Mouse (Mus musculus) adrenal gland, postnatal 10 days (tissue): Measurements from ENCODE around the gene Mrps26. TPM values are rescaled to one million over a fixed set of nuclear protein-coding genes. Genes with fewer than 3 reads are reported as not detected.

Source experiments
- DNase-seq: peaks from one replicate; pipeline ENCODE4 v3.0.0; 2021; ENCODE audit warnings: mixed read lengths
- microRNA-seq: library from miRNA; unstranded; fragments of <30 nt; microRNA quantifications from one replicate; pipeline ENCODE4 v1.2.0, GENCODE M21; 2021
- total RNA-seq, 2 experiments: library from RNA; stranded (reverse); gene quantifications; 2 replicates each; pipeline ENCODE4 v1.2.3; 2021

The Mrps26 gene
- total RNA-seq, 2 experiments from 2014 or later: 69.8 to 74.0 TPM

GRCm38 (mm10) chr2:130575873-130576272 lies 12.3 kb downstream of the Mrps26 start, which contains the start of gene Oxt:
Gene Oxt, plus strand, starts transcription at chr2:130576173.
- DNase-seq: no peak

GRCm38 (mm10) chr2:130576564-130576963 lies 13.0 kb downstream of the Mrps26 start:
- DNase-seq: peak; percentile 36

- DNase-seq: no peak
Observed at GRCm38 (mm10) chr2:130577021-130577420, 13.5 kb downstream of the Mrps26 start.

GRCm38 (mm10) chr2:130577632-130578031 lies 14.1 kb downstream of the Mrps26 start:
- peak; percentile 66 for DNase-seq

GRCm38 (mm10) chr2:130578148-130578547 lies 14.6 kb downstream of the Mrps26 start:
- DNase-seq: peak; percentile 85

GRCm38 (mm10) chr2:130579791-130580190 lies 16.2 kb downstream of the Mrps26 start:
- no peak for DNase-seq

GRCm38 (mm10) chr2:130581201-130581600 lies 17.7 kb downstream of the Mrps26 start:
- no peak for DNase-seq

GRCm38 (mm10) chr2:130582552-130582951 lies 19.0 kb downstream of the Mrps26 start, which contains the start of gene Avp:
Gene Avp, minus strand, starts transcription at chr2:130582554.
- DNase-seq: no peak

GRCm38 (mm10) chr2:130583902-130584560 lies 20.5 kb downstream of the Mrps26 start:
- DNase-seq: peak; percentile 25

GRCm38 (mm10) chr2:130586016-130586415 lies 22.5 kb downstream of the Mrps26 start:
- DNase-seq: no peak

- no peak for DNase-seq
Observed at GRCm38 (mm10) chr2:130588373-130588772, 24.8 kb downstream of the Mrps26 start.

- no peak for DNase-seq
Observed at GRCm38 (mm10) chr2:130589157-130589556, 25.6 kb downstream of the Mrps26 start.

GRCm38 (mm10) chr2:130589761-130590160 lies 26.2 kb downstream of the Mrps26 start:
- no peak for DNase-seq

- no peak for DNase-seq
Observed at GRCm38 (mm10) chr2:130591016-130591415, 27.5 kb downstream of the Mrps26 start.

- DNase-seq: no peak
Observed at GRCm38 (mm10) chr2:130595596-130595995, 32.1 kb downstream of the Mrps26 start.

GRCm38 (mm10) chr2:130597601-130598010 lies 34.1 kb downstream of the Mrps26 start:
- DNase-seq: no peak

- DNase-seq: no peak
Observed at GRCm38 (mm10) chr2:130598399-130598798, 34.9 kb downstream of the Mrps26 start.

GRCm38 (mm10) chr2:130602195-130602594 lies 38.7 kb downstream of the Mrps26 start:
- no peak for DNase-seq

- DNase-seq: peak; percentile 44
Observed at GRCm38 (mm10) chr2:130613091-130613490, 49.5 kb downstream of the Mrps26 start.

Small RNA genes within 50 kb of the gene (microRNA-seq; reads per million reads assigned to microRNA genes)
- gene Gm23876: not detected

Other genes with a start within 250 kb of the Mrps26 start
- 10 to 100 TPM; 15.8 to 16.8 TPM for gene Cpxm1, start 166.2 kb upstream of the Mrps26 start, total RNA-seq
- gene Gm28372, start 158.5 kb upstream of the Mrps26 start, total RNA-seq: not detected
- gene 1700020A23Rik, start 158.5 kb upstream of the Mrps26 start, total RNA-seq: not detected
- not detected for gene Tmem239, start 157.3 kb upstream of the Mrps26 start, total RNA-seq
- gene Vps16, start 139.4 kb upstream of the Mrps26 start, total RNA-seq: 10 to 100 TPM; 57.5 to 58.1 TPM
- 10 to 100 TPM; 12.3 to 14.3 TPM for gene Pced1a, start 139.0 kb upstream of the Mrps26 start, total RNA-seq
- 100 to 1,000 TPM in 1 of 2 experiments, 10 to 100 TPM in 1; 92.2 to 106 TPM for gene Ptpra, start 113.5 kb upstream of the Mrps26 start, total RNA-seq
- gene Oxt, start 12.4 kb downstream of the Mrps26 start, total RNA-seq: not detected
- gene Avp, start 18.8 kb downstream of the Mrps26 start, total RNA-seq: not detected
- 10 to 100 TPM; 12.0 to 12.6 TPM for gene Fastkd5, start 66.3 kb downstream of the Mrps26 start, total RNA-seq
- 1 to 10 TPM; 5.5 to 5.6 TPM for gene Ubox5, start 66.3 kb downstream of the Mrps26 start, total RNA-seq
- gene Lzts3, start 79.1 kb downstream of the Mrps26 start, total RNA-seq: 1 to 10 TPM; 9.4 to 9.5 TPM
- 100 to 1,000 TPM; 145 to 155 TPM for gene Ddrgk1, start 100.9 kb downstream of the Mrps26 start, total RNA-seq
- 10 to 100 TPM; 26.6 to 33.3 TPM for gene Itpa, start 103.9 kb downstream of the Mrps26 start, total RNA-seq
- gene Slc4a11, start 133.8 kb downstream of the Mrps26 start, total RNA-seq: 1 to 10 TPM; 1.2 to 1.6 TPM